8 mouse cellular contexts compared by ENCODE assay signal in the genomic region with DNA sequence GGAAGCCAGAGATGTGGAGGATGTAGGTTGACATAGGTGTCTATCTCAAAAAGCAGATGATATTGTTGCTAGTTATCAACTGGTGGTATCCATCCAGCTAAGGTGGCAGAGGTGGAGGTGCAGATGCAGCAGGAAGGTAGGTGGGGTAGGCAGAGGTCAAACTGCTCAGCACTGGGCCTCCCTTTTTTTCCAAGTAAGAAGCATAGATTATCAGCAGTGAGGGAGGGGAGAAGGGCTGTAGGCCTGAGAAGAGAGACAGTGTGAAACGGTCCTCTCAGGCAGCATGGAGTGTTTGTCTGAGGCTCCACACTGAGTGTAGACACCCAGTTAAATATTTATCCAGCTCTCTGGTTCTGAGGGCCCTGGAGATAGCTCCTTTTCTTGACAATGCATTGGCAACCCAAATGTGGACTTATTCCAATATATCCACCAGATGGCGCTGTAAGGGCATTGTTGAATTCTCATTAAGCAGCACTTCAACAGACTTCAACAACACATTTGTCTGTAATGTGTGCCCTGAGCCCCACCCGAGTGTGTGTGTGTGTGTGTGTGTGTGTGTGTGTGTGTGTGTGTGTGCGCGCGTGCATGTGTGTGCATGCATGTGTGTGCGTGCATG. TPM values are rescaled to one million over a fixed set of nuclear protein-coding genes. Genes with fewer than 3 reads are reported as not detected.
DNase-seq lines count a peak whose midpoint lies in the region; ATAC-seq and TF ChIP-seq lines count a peak whose summit lies in the region.

No protein-coding gene starts in this region.

- peaks cover 3% of the 10 kb centered on the region; the same call in 1 of the 2 replicates for H3K4me1 ChIP-seq in thymus, adult 2 months (replicated peaks; ENCODE audit: control insufficient read depth, insufficient read depth, low read length)
- peaks cover 11% of the 10 kb centered on the region; the same call in 1 of the 2 replicates for H3K4me1 ChIP-seq in kidney, postnatal 0 days (replicated peaks; ENCODE audit: insufficient read depth, low read length)

- no peak overlapping the region for H3K4me2 ChIP-seq in kidney, postnatal 0 days (ENCODE audit: low read length)

- H3K9me3 ChIP-seq in kidney, postnatal 0 days (replicated peaks; ENCODE audit: low read length) = no peaks in the 10 kb centered on the region

- no peaks in the 10 kb centered on the region for H3K36me3 ChIP-seq in thymus, adult 2 months (ENCODE audit: control insufficient read depth, insufficient read depth, low read length)
- H3K36me3 ChIP-seq in kidney, postnatal 0 days (ENCODE audit: insufficient read depth, low read length) = no peaks in the 10 kb centered on the region
- H3K36me3 ChIP-seq in splenic B cell, adult 2 months (ENCODE audit: control insufficient read depth, insufficient read depth, low read length, poor library complexity, severe bottlenecking) = no peaks in the 10 kb centered on the region

- no peak for TF ChIP-seq POLR2A in thymus, adult 2 months (IDR thresholded peaks at IDR 0.05; ENCODE audit: control insufficient read depth, extremely low read depth, insufficient read depth, low read length, poor library complexity)

- H3K9ac ChIP-seq in kidney, postnatal 0 days (ENCODE audit: low read depth, low read length) = no peak overlapping the region

- H3K27me3 ChIP-seq in thymus, adult 2 months (ENCODE audit: control insufficient read depth, insufficient read depth, low read length) = no peaks in the 10 kb centered on the region
- no peaks in the 10 kb centered on the region for H3K27me3 ChIP-seq in kidney, postnatal 0 days (ENCODE audit: insufficient read depth, low read length)
- no peaks in the 10 kb centered on the region for H3K27me3 ChIP-seq in splenic B cell, adult 2 months (ENCODE audit: control insufficient read depth, insufficient read depth, low read length, poor library complexity, severe bottlenecking)

- ATAC-seq in kidney, postnatal 0 days (replicated peaks; ENCODE audit: low FRiP score, low read depth) = peak; percentile 55

- TF ChIP-seq CTCF in thymus, adult 2 months (IDR thresholded peaks at IDR 0.05; ENCODE audit: borderline replicate concordance, control insufficient read depth, extremely low read depth, insufficient read depth, low read length, poor library complexity) = peak; percentile 43; the same call in 1 of the 2 replicates
- peak; percentile 86 for TF ChIP-seq CTCF in kidney, postnatal 0 days (IDR thresholded peaks at IDR 0.05; ENCODE audit: low read depth)

- no peak overlapping the region for H3K27ac ChIP-seq in thymus, adult 2 months (ENCODE audit: control insufficient read depth, insufficient read depth, low read length)
- no peak overlapping the region for H3K27ac ChIP-seq in kidney, postnatal 0 days

- H3K4me3 ChIP-seq in thymus, adult 2 months (ENCODE audit: control insufficient read depth, insufficient read depth, low read length) = no peak overlapping the region
- H3K4me3 ChIP-seq in kidney, postnatal 0 days (replicated peaks; ENCODE audit: low read depth, low read length) = no peak overlapping the region

- WGBS in thymus, adult 2 months = 47% methylated on average over 7 of the region's 7 CpGs
- 44% methylated on average over 7 of the region's 7 CpGs for WGBS in kidney, postnatal 0 days

- DNase-seq in thymus, adult 2 months = peak; percentile 39
- DNase-seq in thymus, adult 18-20 months = no peak
- DNase-seq in c-Kit-negative CD71-positive TER-119-positive erythroid progenitor cells, embryonic 14.5 days (ENCODE audit: low read depth, low spot score) = peak; percentile 31
- peak; percentile 84 for DNase-seq in forelimb bud, embryonic 11.5 days (ENCODE audit: low read depth, low spot score)
- peak; percentile 87 for DNase-seq in kidney, postnatal 0 days (ENCODE audit: low spot score)
- DNase-seq in lung, postnatal 36 days = peak; percentile 80
- peak; percentile 72 for DNase-seq in splenic B cell, adult 2 months (ENCODE audit: low read depth, low spot score)
- no peak for DNase-seq in spleen, adult 12 weeks (ENCODE audit: low spot score)

RNA-seq across cellular contexts. Expression of a gene that starts 23.0 kb away (rescaled TPM):
- polyA plus RNA-seq in thymus, adult 2 months (2012; rRNA removed) = 5.8 and 6.0 TPM in 2 replicates
- polyA plus RNA-seq in kidney, postnatal 0 days (2015; fragmentation: Nextera tagmentation; extraction: Ambion mirVana) = 8.2 and 8.9 TPM in 2 replicates

Comparison
In these comparisons a context has a peak if more than half of its experiments do, and no peak if none do; other contexts are left out.
1. DNase-seq: peak in thymus, adult 2 months (single experiment), c-Kit-negative CD71-positive TER-119-positive erythroid progenitor cells, embryonic 14.5 days (single experiment), forelimb bud, embryonic 11.5 days (single experiment), kidney, postnatal 0 days (single experiment), lung, postnatal 36 days (single experiment) and splenic B cell, adult 2 months (single experiment); none in thymus, adult 18-20 months (0 of 2) and spleen, adult 12 weeks (single experiment).